Mouse (Mus musculus) kidney, embryonic 16.5 days (tissue): Measurements from ENCODE around the gene Insyn1. TPM values are rescaled to one million over a fixed set of nuclear protein-coding genes. Genes with fewer than 3 reads are reported as not detected.

Experiments
- ATAC-seq: fragments of 200-750 bp; cut with Nextera tagmentation; 2 replicates; pipeline ENCODE4 v1.8.0; 2017; ENCODE audit warnings: moderate TSS enrichment; ENCODE audit not compliant: low FRiP score, low TSS enrichment
- H3K27ac ChIP-seq: fragments of 300-500 bp; sonication (generic); 2 replicates; pipeline ENCODE4 v1.5.1; 2014; ENCODE audit warnings: low read length
- H3K27me3 ChIP-seq: fragments of 300-500 bp; sonication (generic); 2 replicates; pipeline ENCODE4 v1.6.1; 2014; ENCODE audit warnings: low read length, control low read depth, mixed read lengths; ENCODE audit not compliant: insufficient read depth
- H3K36me3 ChIP-seq: fragments of 300-500 bp; sonication (generic); 2 replicates; pipeline ENCODE4 v1.6.1; 2014; ENCODE audit warnings: low read length, control low read depth, mixed read lengths; ENCODE audit not compliant: insufficient read depth
- H3K4me1 ChIP-seq: fragments of 300-500 bp; sonication (generic); 2 replicates; pipeline ENCODE4 v1.6.1; 2014; ENCODE audit warnings: low read length, control low read depth, mixed read lengths; ENCODE audit not compliant: insufficient read depth
- H3K4me2 ChIP-seq: fragments of 300-500 bp; sonication (generic); replicated peaks from 2 replicates; pipeline ENCODE4 v1.6.1; 2014; ENCODE audit warnings: low read depth, low read length
- H3K4me3 ChIP-seq: fragments of 300-500 bp; sonication (generic); 2 replicates; pipeline ENCODE4 v1.5.1; 2014; ENCODE audit warnings: mild to moderate bottlenecking, low read length
- H3K9ac ChIP-seq: fragments of 300-500 bp; sonication (generic); replicated peaks from 2 replicates; pipeline ENCODE4 v1.6.1; 2014; ENCODE audit warnings: low read length
- H3K9me3 ChIP-seq: fragments of 300-500 bp; sonication (generic); 2 replicates; pipeline ENCODE4 v1.6.1; 2016; ENCODE audit warnings: low read length, control low read depth
- WGBS: fragments of 180-500 bp; shearing (Covaris S2); extraction: QIAGEN DNeasy Blood & Tissue Kit; methylation state at CpG from one replicate; pipeline ENCODE4 v1.1.7; 2014; 5-methylcytosine and 5-hydroxymethylcytosine counted together
- polyA plus RNA-seq: library from polyadenylated mRNA; unstranded; fragments of >200 nt; fragmentation: Nextera tagmentation; extraction: Ambion mirVana; gene quantifications from 2 replicates; pipeline ENCODE4 v1.2.1, GENCODE M21; 2015

Gene Insyn1
- polyA plus RNA-seq, 1 experiment from 2014 or later: 1.5 TPM

DNA sequence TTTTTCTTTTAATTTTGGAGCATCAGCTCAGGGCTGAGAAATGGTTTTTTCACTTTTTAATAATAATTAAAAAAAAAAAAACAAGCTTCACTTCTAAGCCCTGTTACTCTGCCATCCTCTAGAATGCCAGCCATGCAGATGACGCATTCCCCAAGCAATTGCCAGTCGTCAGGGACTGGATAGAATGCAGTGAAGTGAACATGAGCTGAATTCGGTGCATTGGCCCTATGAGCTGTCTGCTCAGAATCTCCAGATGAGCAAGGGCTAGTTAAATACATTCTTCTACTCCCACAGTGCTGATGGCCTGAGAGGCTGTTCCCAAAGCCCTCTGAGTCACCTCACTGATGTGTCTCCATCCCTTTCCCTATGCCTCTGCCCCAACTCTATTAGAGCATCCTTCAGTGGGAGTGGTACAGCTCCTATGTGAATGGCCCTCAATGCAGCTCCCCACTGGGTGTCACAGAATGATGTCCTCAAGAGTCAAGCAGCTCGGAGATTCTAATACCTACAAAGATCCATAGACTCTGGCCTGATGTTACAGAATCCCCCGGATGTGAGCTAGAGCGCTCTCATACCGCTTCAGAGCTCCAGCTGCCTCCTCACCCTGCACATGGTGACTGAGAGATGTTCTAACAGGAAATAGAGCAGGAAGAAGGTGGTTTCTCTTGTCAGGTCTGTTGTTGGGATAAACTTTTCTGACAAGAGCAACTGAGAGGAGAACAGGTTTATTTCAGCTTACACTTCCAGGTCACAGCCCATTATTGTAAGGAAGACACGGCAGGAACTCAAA is 19.0 kb downstream of the Insyn1 start:
- H3K27ac ChIP-seq: no peak overlapping the region
- WGBS: 78% methylated on average over 8 of the region's 8 CpGs
- H3K4me1 ChIP-seq: no peaks in the 10 kb centered on the region
- no peaks in the 10 kb centered on the region; the same call in 1 of the 2 replicates for H3K9me3 ChIP-seq
- no peak overlapping the region for H3K9ac ChIP-seq
- no peaks in the 10 kb centered on the region for H3K36me3 ChIP-seq
- no peak for ATAC-seq
- no peaks in the 10 kb centered on the region for H3K27me3 ChIP-seq
- H3K4me3 ChIP-seq: no peak overlapping the region
- H3K4me2 ChIP-seq: no peak overlapping the region

DNA sequence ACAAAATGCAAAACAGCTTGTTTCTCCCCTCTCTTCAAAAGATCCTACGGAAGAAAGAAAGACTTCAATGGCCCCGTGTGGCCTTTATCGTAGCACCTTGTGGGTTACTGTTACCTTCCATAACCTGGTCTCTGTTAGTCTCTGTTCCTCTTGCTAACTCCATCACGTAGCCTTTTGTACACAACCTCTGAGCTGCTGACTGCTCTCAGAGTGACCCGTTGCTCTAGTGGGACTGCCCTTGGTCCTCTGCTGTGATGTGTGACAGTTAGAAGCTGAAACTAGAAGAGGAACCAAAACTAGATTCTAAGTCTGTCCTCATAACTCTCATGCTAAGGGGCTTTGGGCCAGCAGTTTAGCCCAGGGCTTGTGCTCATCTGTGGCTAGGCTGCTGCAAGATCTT is 22.0 kb downstream of the Insyn1 start:
- no peak for ATAC-seq
- Histone ChIP-seq H3K27me3 (no peaks in the 10 kb centered on the region), H3K9me3 (no peaks in the 10 kb centered on the region; the same call in 1 of the 2 replicates), H3K36me3 (no peaks in the 10 kb centered on the region), H3K4me3 (no peak overlapping the region), H3K4me2 (no peak overlapping the region), H3K4me1 (peaks cover 5% of the 10 kb centered on the region; the same call in 1 of the 2 replicates), H3K9ac (no peak overlapping the region), H3K27ac (no peak overlapping the region)
- 86% methylated on average over 5 of the region's 5 CpGs for WGBS

DNA sequence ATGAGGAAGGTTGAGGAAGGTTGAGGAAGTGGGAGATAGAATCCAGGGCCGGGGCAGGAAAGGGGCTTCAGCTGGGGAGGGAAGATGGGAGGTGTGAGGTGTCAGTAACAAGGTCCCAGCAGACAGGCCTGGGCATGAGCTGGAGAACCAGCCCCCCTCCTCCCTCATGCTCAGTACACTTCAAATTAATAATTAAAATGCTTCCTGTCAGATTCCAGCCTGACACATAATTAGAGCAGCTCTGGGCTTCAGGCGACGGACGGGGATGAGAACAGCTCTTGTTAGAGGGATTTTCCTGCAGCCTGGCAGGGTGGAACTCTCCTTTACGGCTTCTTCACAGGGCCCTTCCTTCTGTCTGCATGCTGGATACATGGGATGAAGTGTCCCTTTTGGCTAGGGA is 25.3 kb downstream of the Insyn1 start:
- no peak for ATAC-seq
- WGBS: 34% methylated on average over 5 of the region's 5 CpGs
- no peaks in the 10 kb centered on the region for H3K9me3 ChIP-seq
- H3K36me3 ChIP-seq: no peaks in the 10 kb centered on the region
- H3K27ac ChIP-seq: no peak overlapping the region
- H3K4me1 ChIP-seq: peaks cover 5% of the 10 kb centered on the region; the same call in 1 of the 2 replicates
- no peak overlapping the region for H3K4me3 ChIP-seq
- no peaks in the 10 kb centered on the region for H3K27me3 ChIP-seq
- no peak overlapping the region for H3K4me2 ChIP-seq
- no peak overlapping the region for H3K9ac ChIP-seq

DNA sequence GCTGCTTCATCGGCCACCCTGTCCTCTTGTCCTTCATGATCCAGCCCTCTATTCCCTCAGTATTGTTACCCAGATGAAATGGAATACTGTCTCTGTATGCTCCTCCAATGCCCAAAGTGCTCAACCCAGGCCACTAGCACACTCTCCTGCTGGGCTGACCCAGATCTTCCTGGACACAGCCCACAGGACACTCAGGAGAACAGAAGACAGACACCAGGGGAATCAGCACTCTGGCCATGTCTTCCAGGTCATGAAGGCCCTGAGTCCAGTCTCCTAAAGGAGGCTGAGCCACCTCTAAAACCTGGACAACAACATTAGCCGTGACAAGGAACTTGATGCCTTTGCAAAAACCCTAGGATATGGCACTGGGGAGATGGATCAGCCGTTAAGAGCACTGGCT is 28.1 kb downstream of the Insyn1 start:
- H3K4me2 ChIP-seq: no peak overlapping the region
- H3K9ac ChIP-seq: no peak overlapping the region
- H3K27ac ChIP-seq: no peak overlapping the region
- H3K9me3 ChIP-seq: no peaks in the 10 kb centered on the region
- WGBS: 75% methylated on average over 3 of the region's 3 CpGs
- no peaks in the 10 kb centered on the region for H3K36me3 ChIP-seq
- H3K27me3 ChIP-seq: no peaks in the 10 kb centered on the region
- H3K4me3 ChIP-seq: no peak overlapping the region
- no peak for ATAC-seq
- H3K4me1 ChIP-seq: peaks cover 8% of the 10 kb centered on the region; the same call in 1 of the 2 replicates

DNA sequence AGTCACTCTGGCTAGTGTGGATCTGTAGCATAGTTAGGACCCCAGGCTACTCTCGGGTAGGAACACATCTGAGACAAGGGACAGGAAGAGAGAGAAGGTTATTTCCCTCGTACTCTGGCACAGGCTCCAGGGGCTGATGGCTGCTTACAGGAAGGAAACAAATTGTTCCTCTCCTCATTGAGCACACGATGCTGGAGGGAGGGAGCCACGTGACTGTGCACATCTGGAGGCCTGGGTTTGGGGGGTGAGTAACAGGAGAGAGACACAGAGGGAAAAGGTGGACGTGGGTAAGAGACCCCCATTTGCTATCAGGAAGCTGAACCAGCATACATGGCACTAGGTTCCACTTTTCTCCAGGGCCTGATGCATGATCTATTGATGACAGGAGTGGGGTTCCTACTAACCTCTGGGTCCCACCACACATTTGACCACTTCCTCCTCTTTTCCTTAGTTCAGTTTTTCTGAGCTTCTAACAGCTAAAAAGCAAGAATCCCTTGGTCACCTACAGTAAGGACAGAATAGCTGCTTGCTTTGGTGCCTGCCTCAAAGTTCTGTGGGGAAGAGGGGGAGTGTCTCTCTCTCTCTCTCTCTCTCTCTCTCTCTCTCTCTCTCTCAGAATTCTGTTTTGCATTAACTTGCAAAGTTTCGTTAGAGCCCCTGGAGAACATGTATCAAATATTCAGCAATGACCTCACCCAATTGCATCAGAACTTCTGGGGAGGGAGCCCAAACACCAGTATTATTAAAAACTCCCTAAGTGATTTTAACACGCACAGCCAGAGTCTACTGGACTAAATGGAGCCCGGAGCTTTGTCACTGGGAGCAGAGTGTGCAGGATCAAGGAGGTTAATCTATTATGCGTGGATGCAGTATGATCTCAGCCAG is 29.7 kb downstream of the Insyn1 start:
- H3K27me3 ChIP-seq: no peaks in the 10 kb centered on the region
- H3K4me2 ChIP-seq: no peak overlapping the region
- H3K36me3 ChIP-seq: no peaks in the 10 kb centered on the region
- no peak for ATAC-seq
- H3K9me3 ChIP-seq: no peaks in the 10 kb centered on the region
- H3K4me3 ChIP-seq: no peak overlapping the region
- no peak overlapping the region for H3K9ac ChIP-seq
- peaks cover 13% of the 10 kb centered on the region for H3K4me1 ChIP-seq
- H3K27ac ChIP-seq: no peak overlapping the region
- WGBS: 36% methylated on average over 9 of the region's 9 CpGs

DNA sequence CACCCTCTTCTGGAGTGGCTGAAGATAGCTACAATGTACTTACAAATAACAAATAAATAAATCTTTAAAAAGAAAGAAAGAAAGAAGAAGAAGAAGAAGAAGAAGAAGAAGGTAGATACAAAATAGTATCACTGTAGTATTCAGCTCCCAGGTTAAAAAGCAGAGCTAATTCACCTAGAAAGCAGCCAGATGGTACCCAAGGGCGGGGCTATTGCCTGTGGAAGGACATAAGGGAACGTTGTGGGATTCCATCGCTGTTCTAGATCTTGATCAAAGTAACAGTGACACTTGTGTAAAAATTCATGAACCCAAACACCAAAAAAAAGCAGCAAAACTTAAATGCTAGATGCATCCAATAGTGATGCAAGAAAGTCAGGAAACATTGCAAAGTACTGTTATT is 31.6 kb downstream of the Insyn1 start:
- WGBS: 68% methylated on average over 3 of the region's 3 CpGs
- no peaks in the 10 kb centered on the region for H3K27me3 ChIP-seq
- H3K9ac ChIP-seq: no peak overlapping the region
- no peak overlapping the region for H3K4me3 ChIP-seq
- H3K9me3 ChIP-seq: no peaks in the 10 kb centered on the region
- peaks cover 8% of the 10 kb centered on the region for H3K4me1 ChIP-seq
- no peak overlapping the region for H3K27ac ChIP-seq
- peaks cover 3% of the 10 kb centered on the region; the same call in 1 of the 2 replicates for H3K36me3 ChIP-seq
- no peak for ATAC-seq
- no peak overlapping the region for H3K4me2 ChIP-seq

DNA sequence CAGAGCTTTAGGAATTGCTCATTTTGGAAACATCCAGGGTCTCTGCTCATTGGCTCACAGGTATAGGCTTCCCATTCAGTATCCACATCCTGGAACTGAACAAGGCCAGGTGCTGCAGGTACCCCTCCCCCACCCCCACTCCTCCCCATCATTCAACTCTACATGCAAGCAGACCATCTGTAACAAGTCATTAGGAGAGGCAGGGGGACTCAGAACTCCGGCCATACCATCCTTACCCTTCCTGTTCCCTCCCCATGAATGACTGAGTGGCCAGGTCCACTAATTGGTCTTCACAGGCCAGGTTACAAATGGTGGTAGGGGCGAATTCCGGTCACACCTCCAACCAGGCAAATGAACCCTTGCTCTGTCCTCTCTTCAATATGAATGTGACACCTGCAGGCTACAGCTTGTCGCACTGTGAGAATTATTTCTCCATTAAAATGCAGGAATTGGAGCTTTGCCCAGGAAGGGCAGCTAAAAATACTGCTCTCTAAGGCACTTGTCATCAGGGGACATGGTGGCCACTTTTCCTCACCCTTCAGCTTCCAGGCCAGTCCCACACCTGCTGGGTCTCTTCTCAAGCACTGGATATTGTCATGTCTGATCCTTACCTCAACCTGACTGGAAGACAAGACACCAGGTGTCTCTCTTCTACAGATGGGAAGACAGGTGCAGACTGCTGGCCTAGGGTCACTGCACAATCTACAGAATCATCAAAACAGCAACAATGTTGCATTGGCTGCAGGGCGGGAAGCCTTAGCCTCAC is 32.6 kb downstream of the Insyn1 start:
- ATAC-seq: no peak
- Histone ChIP-seq H3K27me3 (no peaks in the 10 kb centered on the region), H3K9me3 (no peaks in the 10 kb centered on the region), H3K4me1 (peaks cover 8% of the 10 kb centered on the region), H3K27ac (no peak overlapping the region), H3K36me3 (peaks cover 8% of the 10 kb centered on the region; the same call in 1 of the 2 replicates), H3K9ac (no peak overlapping the region), H3K4me2 (no peak overlapping the region), H3K4me3 (no peak overlapping the region)
- 60% methylated on average over 5 of the region's 5 CpGs for WGBS

DNA sequence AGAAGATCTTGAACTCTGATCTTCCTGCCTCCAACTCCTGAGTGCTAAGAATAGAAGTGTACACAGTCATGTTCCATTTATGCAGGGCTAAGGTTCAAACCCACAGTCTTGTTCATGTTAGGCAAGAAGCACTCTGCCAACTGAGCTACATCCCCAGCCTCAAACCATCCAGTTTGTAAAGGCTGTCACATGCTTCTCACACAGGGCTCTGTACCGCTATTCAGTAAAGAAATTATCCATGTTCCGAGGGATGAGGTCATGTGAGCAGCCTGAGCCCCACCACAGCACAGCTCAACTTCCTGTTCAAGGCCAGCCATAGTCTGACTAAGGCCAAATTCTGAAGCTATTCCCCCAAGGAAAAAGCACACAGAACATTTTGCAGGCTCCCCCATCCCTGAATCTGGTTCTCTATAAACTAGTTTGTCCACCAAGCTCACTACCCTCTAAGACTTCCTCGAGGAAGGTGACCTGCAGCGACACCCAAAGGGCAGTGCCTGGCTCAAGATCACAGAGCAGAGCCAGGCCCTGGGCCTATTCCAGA is 33.5 kb downstream of the Insyn1 start:
- peaks cover 8% of the 10 kb centered on the region for H3K4me1 ChIP-seq
- H3K9ac ChIP-seq: no peak overlapping the region
- H3K27ac ChIP-seq: no peak overlapping the region
- no peaks in the 10 kb centered on the region for H3K27me3 ChIP-seq
- WGBS: 64% methylated on average over 4 of the region's 4 CpGs
- no peaks in the 10 kb centered on the region for H3K9me3 ChIP-seq
- ATAC-seq: no peak
- H3K4me3 ChIP-seq: no peak overlapping the region
- H3K36me3 ChIP-seq: peaks cover 14% of the 10 kb centered on the region; the same call in 1 of the 2 replicates
- no peak overlapping the region for H3K4me2 ChIP-seq

DNA sequence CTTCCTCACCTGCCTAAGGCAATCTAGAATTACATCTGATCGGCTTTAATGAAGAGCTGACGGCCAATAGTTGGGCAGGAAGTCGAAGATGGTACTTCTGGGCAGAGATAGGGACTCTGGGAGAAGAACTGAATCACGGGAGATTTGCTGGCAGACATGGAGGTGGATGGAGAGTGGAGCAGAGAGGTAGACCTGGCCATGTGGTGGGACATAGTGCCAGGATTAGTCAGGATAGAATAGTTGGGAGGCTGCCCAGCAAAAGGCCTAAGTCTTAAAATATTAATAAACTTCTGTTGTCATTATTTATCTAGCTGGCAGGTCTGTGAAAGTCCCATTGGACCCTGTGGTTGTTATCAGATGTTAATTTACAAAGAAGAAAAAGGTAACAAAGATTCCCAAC is 36.7 kb downstream of the Insyn1 start:
- Histone ChIP-seq H3K9ac (no peak overlapping the region), H3K4me2 (no peak overlapping the region), H3K27me3 (no peaks in the 10 kb centered on the region), H3K9me3 (no peaks in the 10 kb centered on the region), H3K4me1 (peaks cover 8% of the 10 kb centered on the region), H3K36me3 (peaks cover 22% of the 10 kb centered on the region; the same call in 1 of the 2 replicates), H3K4me3 (no peak overlapping the region), H3K27ac (no peak overlapping the region)
- no peak for ATAC-seq
- WGBS: 93% methylated on average over 4 of the region's 4 CpGs
